ENCODE assay signal across 8 mouse cellular contexts in the genomic region with DNA sequence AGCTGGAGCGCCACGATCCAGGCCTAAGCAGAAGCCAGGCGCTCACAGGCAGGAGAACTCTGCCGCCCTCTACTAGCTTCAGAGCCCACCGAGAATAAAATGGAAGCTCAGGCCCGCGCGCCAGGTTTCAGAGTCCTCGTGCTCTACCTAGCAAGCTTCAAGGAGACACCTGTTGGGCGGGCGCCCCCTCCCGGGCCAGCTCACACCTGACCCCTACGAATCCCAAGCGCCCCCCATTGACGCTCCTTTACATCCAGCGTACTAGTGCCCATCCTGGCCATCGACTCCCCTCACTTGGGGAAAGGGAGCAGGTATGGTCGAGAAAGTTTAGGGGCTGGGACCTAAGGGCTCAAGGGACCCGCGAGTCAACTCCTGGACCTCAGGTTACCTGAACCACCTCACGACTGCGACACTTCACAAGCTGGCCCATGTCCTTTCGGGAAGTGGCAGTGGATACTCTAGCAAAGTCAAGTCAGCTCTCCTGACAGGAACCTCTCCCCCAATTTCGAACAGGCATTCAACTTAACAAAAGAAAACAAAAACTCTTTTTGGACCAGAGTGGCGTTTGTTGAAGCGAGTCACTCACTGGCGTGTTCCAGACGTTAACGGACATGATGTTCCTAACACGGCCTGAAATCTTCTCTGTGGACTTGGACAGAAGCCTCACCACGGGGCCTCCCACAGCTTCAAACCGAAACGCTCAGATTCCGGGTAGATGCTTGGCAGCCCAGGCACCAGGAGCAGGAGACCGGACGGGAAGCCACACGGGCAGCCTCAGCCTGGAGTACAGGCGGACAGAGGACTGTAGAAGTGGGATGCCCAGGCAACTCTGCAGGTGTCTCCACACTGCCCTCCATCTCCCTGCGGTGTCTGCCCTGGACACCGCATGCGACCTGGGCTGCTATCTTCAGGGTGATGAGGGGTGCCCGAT. TPM values are rescaled to one million over a fixed set of nuclear protein-coding genes. Genes with fewer than 3 reads are reported as not detected.
DNase-seq lines count a peak whose midpoint lies in the region; ATAC-seq and TF ChIP-seq lines count a peak whose summit lies in the region.

No protein-coding gene starts in this region.

- no peak for TF ChIP-seq POLR2A in heart, adult 2 months (IDR thresholded peaks at IDR 0.05; ENCODE audit: insufficient read depth, low read depth, low read length)

- H3K36me3 ChIP-seq in heart, adult 2 months (ENCODE audit: control insufficient read depth, insufficient read depth, low read length) = no peaks in the 10 kb centered on the region
- no peaks in the 10 kb centered on the region for H3K36me3 ChIP-seq in heart, embryonic 12.5 days

- no peaks in the 10 kb centered on the region for H3K9me3 ChIP-seq in heart, embryonic 12.5 days (replicated peaks)

- no peak overlapping the region for H3K9ac ChIP-seq in heart, adult 2 months (ENCODE audit: low read depth, low read length)
- H3K9ac ChIP-seq in heart, embryonic 12.5 days = peak overlapping the region; percentile 72

- H3K4me3 ChIP-seq in heart, adult 2 months = peak overlapping the region; percentile 40
- peak overlapping the region; percentile 62 for H3K4me3 ChIP-seq in heart, embryonic 12.5 days

- H3K27ac ChIP-seq in heart, adult 2 months = no peak overlapping the region
- peak overlapping the region; percentile 75 for H3K27ac ChIP-seq in heart, embryonic 12.5 days (ENCODE audit: poor library complexity, severe bottlenecking)

- H3K27me3 ChIP-seq in heart, adult 2 months (ENCODE audit: control insufficient read depth, insufficient read depth, low read length) = peaks cover 31% of the 10 kb centered on the region
- H3K27me3 ChIP-seq in heart, embryonic 12.5 days (replicated peaks) = peaks cover 75% of the 10 kb centered on the region

- H3K4me1 ChIP-seq in heart, adult 2 months (ENCODE audit: control insufficient read depth, insufficient read depth, low read length) = no peaks in the 10 kb centered on the region
- peaks cover 42% of the 10 kb centered on the region for H3K4me1 ChIP-seq in heart, embryonic 12.5 days (replicated peaks)

- TF ChIP-seq CTCF in heart, adult 2 months (IDR thresholded peaks at IDR 0.05) = peak; percentile 24

- H3K4me2 ChIP-seq in heart, embryonic 12.5 days = peak overlapping the region; percentile 77

- DNase-seq in heart, adult 2 months = peak in 1 of 2 experiments; percentile 28
- no peak for DNase-seq in heart, adult 9 months (ENCODE audit: low spot score in 2 of 2)
- DNase-seq in kidney, postnatal 10 days = peak; percentile 74
- DNase-seq in lung, postnatal 4 days = peak; percentile 75 to 82
- DNase-seq in T-cell, adult 2 months (ENCODE audit: low spot score) = no peak
- DNase-seq in urinary bladder, adult 18-20 months (ENCODE audit: low spot score in 2 of 2) = no peak
- no peak for DNase-seq in frontal cortex, postnatal 25 days (ENCODE audit: low spot score in 2 of 2)

- peak; percentile 24 for ATAC-seq in heart, embryonic 12.5 days (ENCODE audit: insufficient number of reproducible peaks, low FRiP score)

- no peak for TF ChIP-seq EP300 in heart, adult 2 months (IDR thresholded peaks at IDR 0.05; ENCODE audit: insufficient read depth, low read depth, low read length)

- no peaks in the 10 kb centered on the region for H3K79me2 ChIP-seq in heart, adult 2 months (replicated peaks; ENCODE audit: control insufficient read depth, insufficient read depth, low read length)

- 3% methylated on average over 42 of the region's 42 CpGs for WGBS in heart, adult 2 months
- WGBS in heart, embryonic 12.5 days = 1% methylated on average over 42 of the region's 42 CpGs

- intact Hi-C loops in heart, adult 2 months (cut with DNase I) = no loop called here

RNA-seq across cellular contexts. Expression of a gene that starts 1.0 kb away (rescaled TPM):
- 1 to 10 TPM; 4.5 to 4.8 TPM for total RNA-seq in heart, adult 2 months (2021)
- polyA plus RNA-seq in heart, adult 2 months (2012; rRNA removed) = 3.8 and 4.5 TPM in 2 replicates
- polyA plus RNA-seq in heart, embryonic 12.5 days (2016; fragmentation: Nextera tagmentation; extraction: Ambion mirVana) = 15.3 and 15.5 TPM in 2 replicates

Comparison
In these comparisons a context has a peak if more than half of its experiments do, and no peak if none do; other contexts are left out.
1. DNase-seq: peak in kidney, postnatal 10 days (single experiment) and lung, postnatal 4 days (2 of 2); none in heart, adult 9 months (0 of 2), T-cell, adult 2 months (single experiment), urinary bladder, adult 18-20 months (0 of 2) and frontal cortex, postnatal 25 days (0 of 2).